Mouse (Mus musculus) heart, adult 2 months (tissue): ENCODE measurements around the gene Smtn. TPM values are rescaled to one million over a fixed set of nuclear protein-coding genes. Genes with fewer than 3 reads are reported as not detected.

ENCODE experiments used
- DNase-seq, 2 experiments: peaks; one replicate each; pipeline ENCODE4 v3.0.0; 2021
- H3K27ac ChIP-seq: fragments of 200-600 bp; 2 replicates; pipeline ENCODE4 v1.8.1; 2022
- H3K27me3 ChIP-seq: fragments of 200-500 bp; 2 replicates; pipeline ENCODE4 v1.6.1; 2012; ENCODE audit warnings: mild to moderate bottlenecking, low read length, inconsistent platforms, mixed read lengths; ENCODE audit not compliant: control insufficient read depth, insufficient read depth
- H3K36me3 ChIP-seq: fragments of 200-500 bp; 2 replicates; pipeline ENCODE4 v1.6.1; 2012; ENCODE audit warnings: low read length, inconsistent platforms; ENCODE audit not compliant: control insufficient read depth, insufficient read depth
- H3K4me1 ChIP-seq: fragments of 200-500 bp; 2 replicates; pipeline ENCODE4 v1.6.1; 2011; ENCODE audit warnings: low read length; ENCODE audit not compliant: control insufficient read depth, insufficient read depth
- H3K4me3 ChIP-seq: fragments of 200-600 bp; 2 replicates; pipeline ENCODE4 v1.8.1; 2022
- H3K79me2 ChIP-seq: fragments of 200-500 bp; replicated peaks from 2 replicates; pipeline ENCODE4 v1.6.1; 2012; ENCODE audit warnings: mild to moderate bottlenecking, inconsistent platforms, low read length, moderate library complexity, mixed read lengths; ENCODE audit not compliant: control insufficient read depth, insufficient read depth
- H3K9ac ChIP-seq: fragments of 200-500 bp; 2 replicates; pipeline ENCODE4 v1.6.1; 2012; ENCODE audit warnings: low read depth, mild to moderate bottlenecking, control low read depth, inconsistent platforms, low read length, mixed read lengths
- CTCF ChIP-seq: fragments of 200-600 bp; IDR thresholded peaks from 2 replicates; pipeline ENCODE4 v1.8.1; 2022; ENCODE audit warnings: antibody characterized with exemption, mild to moderate bottlenecking, moderate library complexity
- EP300 ChIP-seq: fragments of 200-500 bp; IDR thresholded peaks from 2 replicates; pipeline ENCODE4 v1.6.1; 2011; ENCODE audit warnings: low read depth, low read length, control low read depth; ENCODE audit not compliant: insufficient read depth
- POLR2A ChIP-seq: fragments of 200-500 bp; IDR thresholded peaks from 2 replicates; pipeline ENCODE4 v1.6.1; 2011; ENCODE audit warnings: mild to moderate bottlenecking, low read depth, low read length, control low read depth; ENCODE audit not compliant: insufficient read depth
- WGBS: fragments of 180-500 bp; shearing (Covaris S2); methylation state at CpG from one replicate; pipeline ENCODE4 v1.1.7; 2018; 5-methylcytosine and 5-hydroxymethylcytosine counted together
- intact Hi-C: fragments of 180-260 bp; cut with DNase I; formaldehyde crosslinking; loops from one replicate; pipeline ENCODE4 v1.15.1; 2025
- polyA plus RNA-seq: library from polyadenylated mRNA; depleted of rRNA; stranded (reverse); fragments of >200 nt; gene quantifications from 2 replicates; pipeline ENCODE4 v1.2.3, GENCODE M21; 2012
- total RNA-seq, 2 experiments: library from RNA; stranded (reverse); gene quantifications; 2 replicates each; pipeline ENCODE4 v1.2.3; 2021

The Smtn gene
- total and polyA plus RNA-seq, 3 experiments, result 137 to 167 (median 154) TPM

DNA sequence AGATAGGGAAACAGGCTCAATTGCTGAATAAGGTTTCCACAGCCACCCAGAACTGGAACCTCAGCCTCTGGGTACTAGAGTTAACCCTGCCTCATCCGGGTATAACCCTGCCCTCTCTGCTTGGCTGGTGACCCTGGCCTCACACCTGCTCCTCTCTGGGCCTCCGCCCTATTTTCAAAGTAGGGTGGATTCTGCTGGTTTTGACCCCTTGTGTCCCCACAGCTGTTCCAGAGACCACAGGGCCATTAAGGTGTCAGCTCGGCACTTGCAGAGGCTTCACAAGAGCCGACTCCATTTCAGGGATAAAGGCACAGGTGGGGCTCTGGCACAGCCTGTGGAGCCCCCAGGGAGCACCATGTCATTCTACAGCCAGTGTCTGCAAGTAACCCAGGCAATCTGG is 47.7 kb downstream of the Smtn start:
- Histone ChIP-seq H3K27ac (no peak overlapping the region), H3K27me3 (no peaks in the 10 kb centered on the region), H3K79me2 (no peaks in the 10 kb centered on the region), H3K4me1 (no peaks in the 10 kb centered on the region), H3K36me3 (no peaks in the 10 kb centered on the region), H3K4me3 (no peak overlapping the region), H3K9ac (no peak overlapping the region)
- intact Hi-C loops, result no loop called here
- 75% methylated on average over 4 of the region's 4 CpGs for WGBS
- DNase-seq, result no peak
- no peak for TF ChIP-seq POLR2A
- no peak for TF ChIP-seq CTCF
- TF ChIP-seq EP300, result no peak

DNA sequence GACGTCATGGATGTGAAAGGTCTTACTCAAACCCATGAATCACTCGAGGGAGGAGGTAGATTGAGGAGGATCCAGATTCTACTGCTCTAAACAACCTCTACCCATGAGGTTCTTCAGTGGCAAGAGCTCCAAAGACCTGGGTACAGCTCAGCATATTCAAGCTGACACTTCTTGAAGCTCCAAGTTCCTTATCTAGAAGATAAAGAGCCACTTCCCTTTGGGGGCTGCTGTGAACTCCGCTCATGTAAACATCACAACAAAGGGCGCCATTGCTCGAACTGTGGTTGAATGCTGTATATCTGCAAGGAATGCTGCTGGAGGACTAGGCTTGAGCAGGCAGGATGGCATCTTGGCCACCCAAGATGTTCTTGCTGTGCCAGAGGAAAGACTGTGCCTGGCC is 51.4 kb downstream of the Smtn start:
- intact Hi-C loops, result no loop called here
- WGBS, result 55% methylated on average over 5 of the region's 5 CpGs
- Histone ChIP-seq H3K79me2 (no peaks in the 10 kb centered on the region), H3K27me3 (no peaks in the 10 kb centered on the region; the same call in 1 of the 2 replicates), H3K9ac (no peak overlapping the region), H3K36me3 (no peaks in the 10 kb centered on the region), H3K4me3 (no peak overlapping the region), H3K4me1 (no peaks in the 10 kb centered on the region), H3K27ac (no peak overlapping the region)
- TF ChIP-seq POLR2A, result no peak
- TF ChIP-seq CTCF, result no peak
- no peak for TF ChIP-seq EP300
- DNase-seq, result no peak

DNA sequence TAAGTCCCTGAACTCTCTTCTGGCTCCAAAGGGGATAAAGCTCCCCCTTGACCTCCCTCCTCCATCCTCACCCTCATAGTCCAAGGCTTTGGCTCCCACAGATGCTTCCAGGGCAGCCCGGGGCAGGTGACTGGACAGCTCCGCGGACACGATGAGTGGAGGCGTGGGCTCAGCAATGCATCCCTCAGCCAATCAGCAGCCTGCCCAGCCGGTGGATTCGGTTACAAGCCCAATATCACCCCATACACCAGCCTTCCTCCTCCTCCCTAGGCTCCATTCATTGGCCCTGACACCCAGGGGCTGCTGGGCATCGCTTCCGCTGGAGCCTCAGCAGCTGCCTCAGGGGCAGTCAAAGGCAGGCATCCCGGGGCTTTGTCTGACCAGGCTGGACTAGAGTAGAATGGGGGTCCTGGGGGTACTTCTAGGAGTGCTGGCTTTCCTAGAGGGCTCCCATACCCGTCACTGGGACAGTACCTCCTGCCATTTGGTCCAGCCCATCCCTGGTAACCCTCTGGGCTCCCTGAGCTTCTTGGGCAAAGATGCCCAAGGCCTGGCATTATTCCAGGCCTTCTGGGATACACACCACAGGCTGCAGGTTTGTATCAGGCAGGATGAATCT is 52.4 kb downstream of the Smtn start, which contains the start of gene Pla2g3:
Gene Pla2g3 (plus strand): TSS at position 333 of the 619 bp plus-strand sequence.
- H3K79me2 ChIP-seq, result no peaks in the 10 kb centered on the region
- H3K36me3 ChIP-seq, result no peaks in the 10 kb centered on the region
- intact Hi-C loops, result no loop called here
- no peak for TF ChIP-seq CTCF
- TF ChIP-seq EP300, result no peak
- TF ChIP-seq POLR2A, result no peak
- no peak within 1 kb of the TSS for H3K4me3 ChIP-seq
- no peak for DNase-seq
- H3K9ac ChIP-seq, result no peak within 1 kb of the TSS
- 29% methylated on average over 11 of the region's 11 CpGs for WGBS
- H3K27me3 ChIP-seq, result no peaks in the 10 kb centered on the region; the same call in 1 of the 2 replicates
- H3K4me1 ChIP-seq, result no peaks in the 10 kb centered on the region
- H3K27ac ChIP-seq, result no peak within 1 kb of the TSS

DNA sequence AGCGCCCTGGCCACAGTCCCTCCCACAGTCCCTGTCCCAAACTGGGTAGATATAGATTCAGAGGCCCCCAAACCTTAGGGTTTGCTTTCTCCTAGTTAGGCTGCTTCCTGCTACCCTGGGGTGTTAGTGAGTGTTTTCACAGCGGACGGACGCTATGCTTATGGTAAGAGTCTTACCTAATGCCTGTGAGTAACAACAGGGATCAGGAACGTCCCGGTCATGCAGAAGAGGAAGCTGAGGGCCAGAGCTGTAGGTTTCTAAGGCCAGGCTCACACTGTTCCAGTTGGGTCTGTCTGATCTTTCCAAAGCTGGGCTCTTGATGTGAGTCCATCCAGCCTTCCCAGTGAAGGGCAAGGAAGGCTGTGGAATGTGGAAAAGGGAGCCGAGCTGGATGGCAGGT is 54.1 kb downstream of the Smtn start:
- Histone ChIP-seq H3K4me3 (no peak overlapping the region), H3K27me3 (no peaks in the 10 kb centered on the region; the same call in 1 of the 2 replicates), H3K9ac (no peak overlapping the region), H3K27ac (no peak overlapping the region), H3K36me3 (no peaks in the 10 kb centered on the region), H3K79me2 (no peaks in the 10 kb centered on the region), H3K4me1 (no peaks in the 10 kb centered on the region)
- no peak for TF ChIP-seq CTCF
- TF ChIP-seq POLR2A, result no peak
- TF ChIP-seq EP300, result no peak
- 66% methylated on average over 7 of the region's 7 CpGs for whole genome bisulfite sequencing
- intact Hi-C loops, result no loop called here
- no peak for DNase-seq

- intact Hi-C loops, result loop anchor here (2.0 kb wide), 1 partner anchor 19 kb away; no protein-coding TSS in a partner anchor
- TF ChIP-seq EP300 (no peak), CTCF (no peak), POLR2A (no peak)
- WGBS, result 53% methylated on average over 11 of the region's 11 CpGs
Observed at GRCm38 (mm10) chr11:3483980-3484642, 56.3 kb downstream of the Smtn start.

GRCm38 (mm10) chr11:3475489-3475888 is 64.9 kb downstream of the Smtn start:
- no peak for DNase-seq
- Histone ChIP-seq H3K79me2 (no peaks in the 10 kb centered on the region), H3K4me3 (no peak overlapping the region), H3K4me1 (no peaks in the 10 kb centered on the region), H3K27me3 (no peaks in the 10 kb centered on the region), H3K36me3 (no peaks in the 10 kb centered on the region), H3K9ac (no peak overlapping the region), H3K27ac (no peak overlapping the region)
- no peak for TF ChIP-seq CTCF
- no peak for TF ChIP-seq EP300
- intact Hi-C loops, result no loop called here

More at GRCm38 (mm10) chr11:3483980-3484642, 56.3 kb downstream of the Smtn start:
- no peak for DNase-seq
- Histone ChIP-seq H3K4me1 (no peaks in the 10 kb centered on the region), H3K36me3 (no peaks in the 10 kb centered on the region), H3K79me2 (no peaks in the 10 kb centered on the region), H3K27me3 (no peaks in the 10 kb centered on the region; the same call in 1 of the 2 replicates), H3K9ac (no peak overlapping the region), H3K4me3 (no peak overlapping the region), H3K27ac (no peak overlapping the region)
